Mouse (Mus musculus) forebrain, postnatal 0 days (tissue): Measurements from ENCODE around the gene Pik3cg. TPM values are rescaled to one million over a fixed set of nuclear protein-coding genes. Genes with fewer than 3 reads are reported as not detected.

ENCODE experiments used
- ATAC-seq: fragments of 200-750 bp; cut with Nextera tagmentation; 2 replicates; pipeline ENCODE4 v1.8.0; 2017; ENCODE audit warnings: mild to moderate bottlenecking, moderate library complexity
- DNase-seq: peaks from one replicate; pipeline ENCODE4 v3.0.0-alpha.2; 2015
- H3K27ac ChIP-seq: fragments of 300-500 bp; sonication (generic); 2 replicates; pipeline ENCODE4 v1.5.1; 2014; ENCODE audit warnings: low read depth, mild to moderate bottlenecking, antibody characterized with exemption, low read length, moderate library complexity, mixed read lengths
- H3K27me3 ChIP-seq: fragments of 300-500 bp; sonication (generic); 2 replicates; pipeline ENCODE4 v1.6.1; 2014; ENCODE audit warnings: mild to moderate bottlenecking, low read length, mixed read lengths; ENCODE audit not compliant: insufficient read depth
- H3K36me3 ChIP-seq: fragments of 300-500 bp; sonication (generic); 2 replicates; pipeline ENCODE4 v1.6.1; 2014; ENCODE audit warnings: mild to moderate bottlenecking, moderate library complexity; ENCODE audit not compliant: insufficient read depth
- H3K4me1 ChIP-seq: fragments of 300-500 bp; sonication (generic); 2 replicates; pipeline ENCODE4 v1.6.1; 2014; ENCODE audit warnings: antibody characterized with exemption; ENCODE audit not compliant: insufficient read depth
- H3K4me2 ChIP-seq: fragments of 300-500 bp; sonication (generic); 2 replicates; pipeline ENCODE4 v1.6.1; 2014; ENCODE audit warnings: low read depth, mild to moderate bottlenecking, moderate library complexity
- H3K4me3 ChIP-seq: fragments of 300-500 bp; sonication (generic); 2 replicates; pipeline ENCODE4 v1.5.1; 2014; ENCODE audit warnings: low read depth, low read length, mixed read lengths
- H3K9ac ChIP-seq: fragments of 300-500 bp; sonication (generic); 2 replicates; pipeline ENCODE4 v1.6.1; 2014; ENCODE audit warnings: mild to moderate bottlenecking
- H3K9me3 ChIP-seq: fragments of 300-500 bp; sonication (generic); 2 replicates; pipeline ENCODE4 v1.6.1; 2016; ENCODE audit warnings: low read length
- CTCF ChIP-seq: sonication (generic); IDR thresholded peaks from 2 replicates; pipeline ENCODE4 v1.5.1; 2016; ENCODE audit warnings: antibody characterized with exemption, control low read depth, low read depth
- WGBS: fragments of 180-500 bp; shearing (Covaris S2); extraction: QIAGEN DNeasy Blood & Tissue Kit; methylation state at CpG from one replicate; pipeline ENCODE4 v1.1.7; 2014; 5-methylcytosine and 5-hydroxymethylcytosine counted together
- polyA plus RNA-seq: library from polyadenylated mRNA; unstranded; fragments of >200 nt; fragmentation: Nextera tagmentation; extraction: Ambion mirVana; gene quantifications from 2 replicates; pipeline ENCODE4 v1.2.1, GENCODE M21; 2015
- total RNA-seq: library from RNA; depleted of rRNA; stranded (reverse); fragments of >200 nt; gene quantifications from 2 replicates; pipeline ENCODE4 v1.2.3, GENCODE M21; 2014

Gene Pik3cg
- total and polyA plus RNA-seq, 2 experiments from 2014 or later, result 1.0 to 1.2 TPM

DNA sequence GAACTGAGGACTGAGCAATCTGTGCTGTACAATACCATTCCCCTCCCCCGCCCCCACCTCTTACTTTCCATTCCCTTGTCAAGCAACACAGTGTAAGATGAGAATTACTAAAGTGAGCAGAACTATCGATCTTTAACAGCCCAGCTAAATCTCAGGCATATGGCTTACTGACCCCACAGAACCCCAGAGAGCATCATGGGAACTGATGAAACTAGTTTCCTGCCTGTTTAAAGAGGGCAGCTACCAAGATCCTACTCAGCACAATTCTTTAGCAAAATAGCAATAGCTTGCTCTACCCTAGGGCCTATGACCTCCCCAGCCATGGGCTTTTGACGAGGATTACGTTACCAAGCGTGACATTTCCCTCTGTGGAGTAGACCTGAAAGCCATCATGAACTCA is 5.9 kb downstream of the Pik3cg start:
- WGBS, result 90% methylated on average over 5 of the region's 5 CpGs
- Histone ChIP-seq H3K4me3 (no peak overlapping the region), H3K4me1 (no peaks in the 10 kb centered on the region), H3K9me3 (no peaks in the 10 kb centered on the region), H3K9ac (no peak overlapping the region), H3K27ac (no peak overlapping the region), H3K4me2 (no peak overlapping the region), H3K36me3 (no peaks in the 10 kb centered on the region), H3K27me3 (no peaks in the 10 kb centered on the region)
- ATAC-seq, result no peak
- DNase-seq, result no peak
- no peak for TF ChIP-seq CTCF

DNA sequence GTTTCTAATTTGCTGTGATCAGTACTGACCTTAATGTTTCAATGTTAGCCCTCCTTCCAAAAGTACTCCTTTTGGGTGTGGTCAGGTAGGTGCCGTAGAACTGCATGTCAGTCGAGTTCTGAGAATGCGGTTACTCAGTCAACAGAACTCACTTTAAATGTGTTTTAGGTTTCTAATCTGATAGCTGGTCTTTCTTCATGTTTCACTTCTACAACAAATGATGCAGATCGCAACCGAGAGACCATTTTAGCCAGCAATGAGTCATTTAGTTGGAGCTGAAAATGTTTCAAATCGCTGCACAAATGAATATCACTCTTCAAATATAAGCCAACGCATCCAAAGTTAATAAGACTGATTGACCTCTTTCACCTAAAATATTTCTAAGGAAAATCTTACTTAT is 6.5 kb downstream of the Pik3cg start:
- no peaks in the 10 kb centered on the region for H3K27me3 ChIP-seq
- H3K4me2 ChIP-seq, result no peak overlapping the region
- H3K9me3 ChIP-seq, result no peaks in the 10 kb centered on the region
- no peaks in the 10 kb centered on the region for H3K36me3 ChIP-seq
- H3K4me3 ChIP-seq, result no peak overlapping the region
- no peak for TF ChIP-seq CTCF
- no peak overlapping the region for H3K9ac ChIP-seq
- H3K4me1 ChIP-seq, result no peaks in the 10 kb centered on the region
- no peak overlapping the region for H3K27ac ChIP-seq
- DNase-seq (no peak), ATAC-seq (no peak)
- 97% methylated on average over 7 of the region's 7 CpGs for WGBS

DNA sequence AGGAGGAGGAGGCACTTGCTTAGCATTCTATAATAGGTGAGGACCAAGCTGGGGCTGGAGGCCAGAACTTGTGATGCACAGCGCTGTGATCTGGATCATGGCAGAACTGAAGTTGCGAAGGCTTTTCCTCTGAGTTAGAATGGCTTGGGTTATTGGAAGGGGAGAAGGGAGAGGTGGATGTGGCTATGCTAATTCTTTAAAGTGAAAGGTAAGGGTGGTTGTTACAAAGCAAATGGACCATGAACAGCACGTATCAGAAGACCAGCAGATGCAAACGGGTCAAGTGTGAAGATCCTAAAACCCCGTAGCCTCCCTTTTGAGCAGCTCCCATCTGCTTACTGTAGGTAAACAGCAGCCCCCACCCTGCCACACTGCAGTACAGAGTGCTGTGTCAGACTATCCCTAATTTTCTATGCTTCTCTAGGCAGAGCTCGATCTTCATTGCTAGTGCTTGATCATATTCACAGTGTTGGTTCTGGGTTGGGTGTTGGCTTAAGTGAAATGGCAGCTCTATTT is 7.3 kb downstream of the Pik3cg start:
- ATAC-seq (no peak), DNase-seq (no peak)
- no peaks in the 10 kb centered on the region for H3K9me3 ChIP-seq
- no peaks in the 10 kb centered on the region for H3K27me3 ChIP-seq
- no peaks in the 10 kb centered on the region for H3K36me3 ChIP-seq
- H3K4me1 ChIP-seq, result no peaks in the 10 kb centered on the region
- TF ChIP-seq CTCF, result no peak
- WGBS, result 90% methylated on average over 6 of the region's 6 CpGs
- H3K9ac ChIP-seq, result no peak overlapping the region
- H3K4me3 ChIP-seq, result no peak overlapping the region
- no peak overlapping the region for H3K27ac ChIP-seq
- H3K4me2 ChIP-seq, result no peak overlapping the region

DNA sequence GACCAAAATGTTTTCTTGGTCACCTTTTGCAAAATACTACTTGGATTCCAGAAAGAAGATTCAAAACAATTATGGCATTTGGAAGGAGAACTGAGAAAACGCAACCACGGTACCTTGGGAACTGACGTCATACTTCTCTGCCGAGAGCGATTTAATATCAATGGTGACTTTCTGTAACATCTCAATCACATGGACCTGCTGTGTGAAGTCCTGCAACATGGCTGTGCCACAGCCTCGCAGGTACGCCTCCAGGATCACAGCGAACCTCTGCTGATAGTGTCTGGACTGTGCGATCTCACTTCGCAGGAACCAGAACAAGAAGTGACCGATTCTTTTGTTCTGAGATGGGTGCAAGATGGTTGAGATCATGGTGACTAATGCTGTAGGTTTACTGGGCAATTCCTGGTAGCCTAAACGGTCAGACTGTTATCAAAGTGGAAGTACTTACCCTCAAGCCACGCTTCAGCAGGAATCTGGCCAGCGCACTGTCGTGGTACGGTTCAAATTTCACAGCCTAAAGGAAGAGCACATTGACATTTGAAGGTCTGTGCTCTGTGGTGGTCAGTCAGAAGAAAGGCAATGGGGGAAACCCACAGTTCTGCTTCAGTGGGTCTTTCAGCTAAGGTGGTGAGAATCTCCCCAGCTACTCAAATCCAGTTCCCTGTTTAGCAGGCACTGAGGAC is 7.9 kb downstream of the Pik3cg start:
- no peak overlapping the region for H3K9ac ChIP-seq
- H3K9me3 ChIP-seq, result no peaks in the 10 kb centered on the region
- H3K4me2 ChIP-seq, result no peak overlapping the region
- no peak for TF ChIP-seq CTCF
- no peak for DNase-seq
- 92% methylated on average over 16 of the region's 16 CpGs for WGBS
- H3K4me3 ChIP-seq, result no peak overlapping the region
- no peaks in the 10 kb centered on the region for H3K4me1 ChIP-seq
- no peak for ATAC-seq
- H3K27ac ChIP-seq, result no peak overlapping the region
- H3K36me3 ChIP-seq, result no peaks in the 10 kb centered on the region
- no peaks in the 10 kb centered on the region for H3K27me3 ChIP-seq

DNA sequence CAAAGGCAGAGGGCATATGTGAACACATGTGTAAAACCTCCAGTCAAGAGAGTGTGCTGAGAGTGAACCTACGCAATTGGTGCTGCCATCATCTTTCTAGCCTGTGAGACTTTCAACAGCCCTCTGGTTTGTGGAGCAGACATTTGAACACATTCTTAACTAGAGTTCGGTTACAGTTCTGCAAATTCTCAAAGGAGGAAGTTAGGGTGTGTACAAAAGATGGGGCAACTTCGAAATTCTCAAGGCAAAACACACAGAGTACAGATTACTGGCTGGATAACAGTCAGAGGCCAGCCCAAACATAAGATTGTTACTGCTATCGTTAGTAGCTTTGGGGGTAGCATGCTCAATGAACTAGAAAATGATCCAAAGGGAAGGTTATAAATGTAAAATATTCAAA is 9.0 kb downstream of the Pik3cg start:
- H3K27me3 ChIP-seq, result no peaks in the 10 kb centered on the region
- no peak for TF ChIP-seq CTCF
- no peak for ATAC-seq

DNA sequence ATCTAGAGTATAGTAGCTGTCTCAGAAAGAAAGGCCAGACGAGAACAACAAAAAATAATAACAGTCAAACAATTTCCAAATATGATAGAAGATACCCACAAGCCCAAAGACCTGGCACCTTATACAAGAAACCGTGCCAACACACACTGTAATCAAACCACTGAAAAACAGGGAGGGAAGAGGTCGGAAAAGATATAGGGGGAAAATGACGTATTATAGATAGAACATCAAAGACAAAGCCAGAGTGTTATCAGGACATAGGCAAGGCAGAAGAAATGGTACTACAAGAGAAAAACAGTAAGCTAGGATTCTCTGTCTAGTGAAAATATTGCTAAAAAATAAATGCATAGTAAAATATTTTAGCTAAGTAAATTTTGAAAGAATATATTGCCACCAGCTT is 10.4 kb downstream of the Pik3cg start:
- H3K27me3 ChIP-seq, result no peaks in the 10 kb centered on the region
- TF ChIP-seq CTCF, result no peak
- DNase-seq, result no peak
- no peaks in the 10 kb centered on the region for H3K36me3 ChIP-seq
- ATAC-seq, result no peak
- no peak overlapping the region for H3K4me2 ChIP-seq
- no peak overlapping the region for H3K27ac ChIP-seq
- H3K9me3 ChIP-seq, result no peaks in the 10 kb centered on the region
- WGBS, result 79% methylated on average over 4 of the region's 4 CpGs
- no peak overlapping the region for H3K9ac ChIP-seq
- no peaks in the 10 kb centered on the region for H3K4me1 ChIP-seq
- no peak overlapping the region for H3K4me3 ChIP-seq

More for the DNA sequence above, 9.0 kb downstream of the Pik3cg start:
- no peak for DNase-seq
- Histone ChIP-seq H3K27ac (no peak overlapping the region), H3K4me3 (no peak overlapping the region), H3K36me3 (no peaks in the 10 kb centered on the region), H3K9ac (no peak overlapping the region), H3K4me1 (no peaks in the 10 kb centered on the region), H3K9me3 (no peaks in the 10 kb centered on the region), H3K4me2 (no peak overlapping the region)
- WGBS, result 82% methylated on average over 4 of the region's 4 CpGs

DNA sequence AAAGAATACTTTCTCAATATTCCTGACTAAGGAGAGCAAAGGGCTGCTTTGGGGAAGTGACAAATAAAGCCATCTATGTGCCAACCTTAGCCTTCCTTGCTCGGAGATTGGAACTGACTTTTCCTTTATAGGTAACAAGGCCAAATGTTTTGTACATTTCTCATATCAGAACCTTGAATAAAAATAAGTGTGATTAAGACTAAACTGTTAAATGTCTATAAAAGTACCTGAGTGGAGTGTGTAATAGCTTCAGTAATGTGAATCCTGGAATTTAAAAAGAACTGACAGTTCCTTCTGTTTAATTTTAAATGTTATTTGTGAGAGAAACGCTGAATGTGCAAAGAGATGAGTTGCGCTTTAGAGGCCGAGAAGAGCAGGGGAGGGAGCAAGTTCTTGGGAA is 13.5 kb downstream of the Pik3cg start:
- ATAC-seq, result no peak
- no peaks in the 10 kb centered on the region for H3K36me3 ChIP-seq

More for the DNA sequence above, 13.5 kb downstream of the Pik3cg start:
- no peaks in the 10 kb centered on the region for H3K4me1 ChIP-seq
- no peak overlapping the region for H3K27ac ChIP-seq
- 87% methylated on average over 4 of the region's 4 CpGs for WGBS
- no peaks in the 10 kb centered on the region for H3K9me3 ChIP-seq
- H3K27me3 ChIP-seq, result no peaks in the 10 kb centered on the region
- no peak overlapping the region for H3K4me3 ChIP-seq
- H3K4me2 ChIP-seq, result no peak overlapping the region
- TF ChIP-seq CTCF, result no peak
- H3K9ac ChIP-seq, result no peak overlapping the region
- no peak for DNase-seq
